ENCODE assay signal across 20 mouse cellular contexts in genomic region chr11:57648196-57648800, GRCm38 (mm10). TPM values are rescaled to one million over a fixed set of nuclear protein-coding genes. Genes with fewer than 3 reads are reported as not detected.
DNase-seq lines count a peak whose midpoint lies in the region; ATAC-seq and TF ChIP-seq lines count a peak whose summit lies in the region.
"Had no signal": no experiment of that assay in that cellular context is flagged by ENCODE, and none has a peak within 500 bp of the region (broad histone marks: within the 10 kb centered on the region; RNA-seq: fewer than 3 reads in every experiment).

No protein-coding gene starts in this region.

- no peak overlapping the region for H3K27ac ChIP-seq in hindbrain, embryonic 10.5 days
- no peak overlapping the region for H3K27ac ChIP-seq in hindbrain, postnatal 0 days
- H3K27ac ChIP-seq in liver, embryonic 14.5 days: no peak overlapping the region
- H3K27ac ChIP-seq: forebrain, embryonic 10.5 days; hindbrain, embryonic 14.5 days; intestine, embryonic 15.5 days had no signal

- H3K4me2 ChIP-seq in hindbrain, postnatal 0 days (ENCODE audit: low read depth, low read length): no peak overlapping the region
- peak overlapping the region; percentile 92 for H3K4me2 ChIP-seq in liver, embryonic 14.5 days (ENCODE audit: low read depth)
- H3K4me2 ChIP-seq: intestine, embryonic 15.5 days; lung, embryonic 14.5 days had no signal

- H3K4me1 ChIP-seq in hindbrain, embryonic 10.5 days (replicated peaks): peaks cover 92% of the 10 kb centered on the region
- peaks cover 16% of the 10 kb centered on the region; the same call in 1 of the 2 replicates for H3K4me1 ChIP-seq in hindbrain, postnatal 0 days (ENCODE audit: insufficient read depth, low read length)
- H3K4me1 ChIP-seq in liver, embryonic 14.5 days (replicated peaks; ENCODE audit: control insufficient read depth in 2 of 2, insufficient read depth in 2 of 2, low read length in 1 of 2): peaks cover 70 to 73% of the 10 kb centered on the region in 2 experiments

- TF ChIP-seq CTCF in hindbrain, postnatal 0 days (IDR thresholded peaks at IDR 0.05; ENCODE audit: low read depth): no peak
- TF ChIP-seq CTCF in liver, embryonic 14.5 days (IDR thresholded peaks at IDR 0.05; ENCODE audit: low read depth): no peak

- WGBS in hindbrain, embryonic 10.5 days: 91% methylated on average over 11 of the region's 11 CpGs
- WGBS in hindbrain, postnatal 0 days: 81% methylated on average over 11 of the region's 11 CpGs
- 90% methylated on average over 11 of the region's 11 CpGs for WGBS in liver, embryonic 14.5 days (ENCODE audit: insufficient replicate concordance)

- no peaks in the 10 kb centered on the region for H3K9me3 ChIP-seq in hindbrain, embryonic 10.5 days
- no peaks in the 10 kb centered on the region for H3K9me3 ChIP-seq in hindbrain, postnatal 0 days (ENCODE audit: low read length)
- H3K9me3 ChIP-seq in liver, embryonic 14.5 days (ENCODE audit: control insufficient read depth, low read length): no peaks in the 10 kb centered on the region
- H3K9me3 ChIP-seq: forebrain, embryonic 10.5 days; intestine, embryonic 15.5 days had no signal

- H3K36me3 ChIP-seq in hindbrain, embryonic 10.5 days: 0 out of 2 replicates have a peak, but pooled peaks cover 3% of the 10 kb centered on the region
- no peaks in the 10 kb centered on the region for H3K36me3 ChIP-seq in hindbrain, postnatal 0 days (ENCODE audit: insufficient read depth, low read length)
- H3K36me3 ChIP-seq in liver, embryonic 14.5 days (replicated peaks; ENCODE audit: control insufficient read depth, insufficient read depth, low read depth): peaks cover 19% of the 10 kb centered on the region
- H3K36me3 ChIP-seq: intestine, embryonic 15.5 days had no signal

- peaks cover 59% of the 10 kb centered on the region for H3K27me3 ChIP-seq in hindbrain, embryonic 10.5 days (ENCODE audit: insufficient read depth, poor library complexity, severe bottlenecking)
- no peaks in the 10 kb centered on the region for H3K27me3 ChIP-seq in hindbrain, postnatal 0 days (ENCODE audit: insufficient read depth, low read length)
- no peaks in the 10 kb centered on the region for H3K27me3 ChIP-seq in liver, embryonic 14.5 days (ENCODE audit: control insufficient read depth, insufficient read depth, low read length)
- H3K27me3 ChIP-seq: intestine, embryonic 15.5 days; Patski had no signal

- H3K4me3 ChIP-seq in hindbrain, embryonic 10.5 days: peak overlapping the region; percentile 0; the same call in 1 of the 2 replicates
- H3K4me3 ChIP-seq in hindbrain, postnatal 0 days (ENCODE audit: low read length): no peak overlapping the region
- peak overlapping the region in 1 of 2 experiments; percentile 12; a peak in 1 of 4 replicates for H3K4me3 ChIP-seq in liver, embryonic 14.5 days (ENCODE audit: insufficient read depth in 1 of 2, low read depth in 2 of 2, low read length in 2 of 2)
- H3K4me3 ChIP-seq: intestine, embryonic 15.5 days had no signal

- no peak for ATAC-seq in hindbrain, postnatal 0 days
- ATAC-seq in liver, embryonic 14.5 days (ENCODE audit: insufficient read depth): no peak
- ATAC-seq: activated CD4-positive, CD25-positive, alpha-beta regulatory T cell, adult 4 months; intestine, embryonic 15.5 days; Patski had no signal

- no peak for TF ChIP-seq EP300 in liver, embryonic 14.5 days (IDR thresholded peaks at IDR 0.05; ENCODE audit: low read depth)

- no peak overlapping the region for H3K9ac ChIP-seq in hindbrain, postnatal 0 days (replicated peaks; ENCODE audit: low read length)
- H3K9ac ChIP-seq in liver, embryonic 14.5 days (replicated peaks): peak overlapping the region; percentile 31; the same call in 1 of the 2 replicates
- H3K9ac ChIP-seq: hindbrain, embryonic 14.5 days; intestine, embryonic 15.5 days; lung, embryonic 14.5 days had no signal

- peak; percentile 9 for DNase-seq in adrenal gland, postnatal 14 days
- no peak for DNase-seq in adrenal gland, adult 8-10 months
- DNase-seq in hindbrain, embryonic 10.5 days (ENCODE audit: low spot score): no peak
- DNase-seq in hindbrain, postnatal 0 days (ENCODE audit: low spot score): no peak
- peak; percentile 11 to 12 for DNase-seq in spleen, postnatal 10 days (ENCODE audit: low spot score in 2 of 2)
- no peak for DNase-seq in spleen, postnatal 36 days (ENCODE audit: low spot score in 2 of 2)
- DNase-seq in liver, embryonic 14.5 days (ENCODE audit: low read depth in 3 of 3, low spot score in 3 of 3): no peak
- no peak for DNase-seq in kidney, postnatal 36 days
- DNase-seq: adrenal gland, postnatal 25 days; cerebellum, adult 11 months; cerebellum, postnatal 14 days; embryo, embryonic 11 days; heart, postnatal 10 days; lung, embryonic 14.5 days; lung, postnatal 36 days had no signal

RNA-seq across cellular contexts. Expression of gene Galnt10, which starts 3.1 kb away (rescaled TPM):
- total RNA-seq in adrenal gland, postnatal 14 days (2021): 39.8 and 46.4 TPM in 2 replicates
- 10 to 100 TPM; 55.7 to 76.3 (median 61.3) TPM for total RNA-seq in adrenal gland, adult 8-10 months (2022)
- polyA plus RNA-seq in hindbrain, embryonic 10.5 days (2016; fragmentation: Nextera tagmentation; extraction: Ambion mirVana): 21.2 and 22.7 TPM in 2 replicates
- 20.3 and 23.2 TPM in 2 replicates for total RNA-seq in hindbrain, postnatal 0 days (2014; rRNA removed)
- 10.5 and 10.9 TPM in 2 replicates for polyA plus RNA-seq in hindbrain, postnatal 0 days (2015; fragmentation: Nextera tagmentation; extraction: Ambion mirVana)
- 11.8 and 13.1 TPM in 2 replicates for polyA plus RNA-seq in liver, embryonic 14.5 days (2012; rRNA removed)
- polyA plus RNA-seq in liver, embryonic 14.5 days (2014; fragmentation: Nextera tagmentation; extraction: Ambion mirVana): 13.9 and 17.9 TPM in 2 replicates

Comparison
In these comparisons a context has a peak if more than half of its experiments do, and no peak if none do; other contexts are left out.
1. DNase-seq: peak in adrenal gland, postnatal 14 days (single experiment) and spleen, postnatal 10 days (2 of 2); none in adrenal gland, adult 8-10 months (single experiment), hindbrain, embryonic 10.5 days (single experiment), hindbrain, postnatal 0 days (single experiment), spleen, postnatal 36 days (0 of 2), liver, embryonic 14.5 days (0 of 3) and kidney, postnatal 36 days (0 of 2).